Mouse (Mus musculus) hindbrain, embryonic 10.5 days (tissue): ENCODE results near the gene Thumpd2. TPM values are rescaled to one million over a fixed set of nuclear protein-coding genes. Genes with fewer than 3 reads are reported as not detected.
A peak's percentile ranks its signal among the peaks of the same experiment; 100 is the strongest.

Source experiments
- DNase-seq: peaks from one replicate; pipeline ENCODE4 v3.0.0-alpha.2; 2017; ENCODE audit warnings: low spot score
- H3K27ac ChIP-seq: fragments of 300-500 bp; sonication (generic); 2 replicates; pipeline ENCODE4 v1.5.1; 2016; ENCODE audit warnings: mild to moderate bottlenecking, moderate library complexity
- H3K27me3 ChIP-seq: fragments of 300-500 bp; sonication (generic); 2 replicates; pipeline ENCODE4 v1.6.1; 2016; ENCODE audit warnings: mild to moderate bottlenecking; ENCODE audit not compliant: poor library complexity, insufficient read depth, severe bottlenecking
- H3K36me3 ChIP-seq: fragments of 300-500 bp; sonication (generic); 2 replicates; pipeline ENCODE4 v1.6.1; 2016; ENCODE audit warnings: mild to moderate bottlenecking, moderate library complexity
- H3K4me1 ChIP-seq: fragments of 300-500 bp; sonication (generic); replicated peaks from 2 replicates; pipeline ENCODE4 v1.6.1; 2016; ENCODE audit warnings: mild to moderate bottlenecking
- H3K4me3 ChIP-seq: fragments of 300-500 bp; sonication (generic); 2 replicates; pipeline ENCODE4 v1.5.1; 2016; ENCODE audit warnings: mild to moderate bottlenecking, moderate library complexity
- H3K9me3 ChIP-seq: fragments of 300-500 bp; sonication (generic); 2 replicates; pipeline ENCODE4 v1.6.1; 2016; ENCODE audit warnings: mild to moderate bottlenecking, moderate library complexity
- WGBS: fragments of 180-500 bp; shearing (Covaris S2); methylation state at CpG from one replicate; pipeline ENCODE4 v1.1.7; 2016; 5-methylcytosine and 5-hydroxymethylcytosine counted together
- polyA plus RNA-seq: library from polyadenylated mRNA; unstranded; fragments of >200 nt; fragmentation: Nextera tagmentation; extraction: Ambion mirVana; gene quantifications from 2 replicates; pipeline ENCODE4 v1.2.1, GENCODE M21; 2016

Thumpd2 gene
- 12.0 and 12.4 TPM in 2 replicates for polyA plus RNA-seq

DNA sequence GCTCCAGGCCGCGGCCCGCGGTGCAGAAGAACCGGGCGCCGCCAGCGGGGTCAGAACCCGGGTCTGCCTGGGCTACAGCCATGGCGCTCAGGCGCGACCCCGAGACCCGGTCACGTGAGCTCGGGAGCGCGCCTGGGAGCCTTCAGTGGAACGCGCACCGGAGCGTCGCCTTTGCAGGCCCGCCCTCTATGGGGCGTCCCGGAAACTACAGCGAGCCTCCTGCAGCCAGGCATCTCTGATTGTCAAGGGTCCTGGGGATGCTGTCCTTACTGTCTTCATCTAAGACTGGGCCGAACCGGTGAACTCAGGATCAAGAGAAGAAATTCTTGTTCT, at the start of gene Thumpd2:
Thumpd2 (minus strand) TSS at position 104 of the 333 bp plus-strand sequence.
- Histone ChIP-seq H3K4me1 (peaks cover 14% of the 10 kb centered on the region), H3K9me3 (0 out of 2 replicates have a peak, but pooled peaks cover 2% of the 10 kb centered on the region), H3K27me3 (no peaks in the 10 kb centered on the region), H3K27ac (peak within 1 kb of the TSS; percentile 99), H3K36me3 (peaks cover 27% of the 10 kb centered on the region), H3K4me3 (peak within 1 kb of the TSS; percentile 86)
- DNase-seq: peak; percentile 90
- WGBS: 2% methylated on average over 29 of the region's 29 CpGs

- H3K4me3 ChIP-seq: no peak overlapping the region
- no peaks in the 10 kb centered on the region for H3K27me3 ChIP-seq
- no peaks in the 10 kb centered on the region for H3K9me3 ChIP-seq
- H3K36me3 ChIP-seq: no peaks in the 10 kb centered on the region
- H3K27ac ChIP-seq: no peak overlapping the region
- WGBS: 89% methylated on average over 2 of the region's 2 CpGs
- H3K4me1 ChIP-seq: no peaks in the 10 kb centered on the region
- no peak for DNase-seq
Measured at GRCm38 (mm10) chr17:81104237-81104636, 39.4 kb upstream of the Thumpd2 start.

- Histone ChIP-seq H3K27me3 (no peaks in the 10 kb centered on the region), H3K36me3 (no peaks in the 10 kb centered on the region), H3K4me3 (no peak overlapping the region), H3K4me1 (no peaks in the 10 kb centered on the region), H3K27ac (no peak overlapping the region), H3K9me3 (no peaks in the 10 kb centered on the region)
- 83% methylated on average over 8 of the region's 8 CpGs for WGBS
- DNase-seq: no peak
Measured at GRCm38 (mm10) chr17:81102866-81103265, 38.0 kb upstream of the Thumpd2 start.

DNA sequence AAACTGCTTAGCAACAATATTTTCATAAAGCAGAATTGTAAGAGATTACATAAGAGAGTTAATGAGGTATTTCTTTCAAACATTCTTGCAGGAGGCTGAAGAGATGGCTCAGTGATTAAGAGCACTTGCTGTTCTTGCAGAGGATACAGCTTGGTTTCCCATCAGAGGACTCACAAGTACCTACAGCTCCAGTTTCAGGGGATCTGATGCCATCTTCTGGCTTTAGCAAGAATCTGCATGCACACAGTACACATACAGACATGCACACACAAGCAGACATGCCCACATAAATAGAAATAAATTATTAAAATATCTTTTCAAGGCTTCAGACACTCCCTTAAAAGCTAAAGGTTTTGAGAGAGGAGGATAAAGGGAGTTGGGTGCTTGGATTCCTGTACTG, 33.6 kb upstream of the Thumpd2 start:
- no peak overlapping the region for H3K27ac ChIP-seq
- H3K4me3 ChIP-seq: no peak overlapping the region
- no peak for DNase-seq
- no peaks in the 10 kb centered on the region for H3K36me3 ChIP-seq
- H3K4me1 ChIP-seq: no peaks in the 10 kb centered on the region
- H3K9me3 ChIP-seq: no peaks in the 10 kb centered on the region
- H3K27me3 ChIP-seq: no peaks in the 10 kb centered on the region

DNA sequence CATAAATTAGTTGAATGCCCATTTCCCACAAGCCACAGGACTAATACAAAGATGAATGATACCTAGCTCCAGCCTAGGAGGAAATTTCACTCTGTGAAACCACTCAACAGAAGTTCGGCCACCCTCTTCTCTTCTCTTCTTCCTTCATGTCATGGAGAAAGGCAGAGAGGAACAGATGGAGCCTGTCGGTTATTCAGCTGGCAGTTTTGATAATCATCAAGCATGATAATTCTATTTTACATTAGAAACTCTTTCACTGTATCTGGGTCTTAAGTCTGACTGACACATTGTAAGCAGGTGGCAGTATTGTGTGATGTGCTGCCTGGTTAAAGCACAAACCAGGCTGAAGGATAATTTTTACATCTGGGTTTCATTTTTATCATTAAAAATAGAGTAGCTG, 31.6 kb upstream of the Thumpd2 start:
- no peaks in the 10 kb centered on the region for H3K27me3 ChIP-seq
- H3K36me3 ChIP-seq: no peaks in the 10 kb centered on the region
- DNase-seq: no peak
- H3K4me1 ChIP-seq: no peaks in the 10 kb centered on the region
- no peaks in the 10 kb centered on the region for H3K9me3 ChIP-seq
- no peak overlapping the region for H3K4me3 ChIP-seq
- 88% methylated on average over 2 of the region's 2 CpGs for WGBS
- H3K27ac ChIP-seq: no peak overlapping the region

DNA sequence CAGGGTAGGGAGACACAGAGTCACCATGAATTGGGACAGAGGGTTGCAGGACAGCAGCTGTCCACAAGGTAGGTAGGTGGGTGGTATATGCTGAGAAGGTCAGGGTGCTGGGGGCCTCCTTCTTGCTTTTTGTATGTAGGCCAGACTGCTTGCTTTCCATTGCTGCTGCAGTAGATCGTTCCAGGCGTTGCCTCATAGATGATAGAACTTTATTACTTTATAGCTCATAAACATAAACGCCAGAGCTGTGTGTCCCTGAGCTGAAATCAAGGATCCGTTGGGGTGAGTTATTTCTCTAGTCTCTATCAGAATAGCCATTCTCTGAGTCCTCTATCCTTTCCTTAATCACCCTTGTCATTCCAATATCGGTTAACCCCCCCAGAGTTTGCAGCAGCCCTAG, 27.9 kb upstream of the Thumpd2 start:
- DNase-seq: no peak
- H3K9me3 ChIP-seq: no peaks in the 10 kb centered on the region
- H3K4me1 ChIP-seq: no peaks in the 10 kb centered on the region
- no peaks in the 10 kb centered on the region for H3K36me3 ChIP-seq
- H3K4me3 ChIP-seq: no peak overlapping the region
- no peak overlapping the region for H3K27ac ChIP-seq
- 87% methylated on average over 5 of the region's 5 CpGs for WGBS
- no peaks in the 10 kb centered on the region for H3K27me3 ChIP-seq

- no peaks in the 10 kb centered on the region for H3K36me3 ChIP-seq
- no peak for DNase-seq
- no peaks in the 10 kb centered on the region for H3K9me3 ChIP-seq
- no peak overlapping the region for H3K27ac ChIP-seq
- H3K4me1 ChIP-seq: no peaks in the 10 kb centered on the region
- H3K27me3 ChIP-seq: no peaks in the 10 kb centered on the region
- WGBS: 70% methylated on average over 3 of the region's 3 CpGs
- no peak overlapping the region for H3K4me3 ChIP-seq
Measured at GRCm38 (mm10) chr17:81088866-81089265, 24.0 kb upstream of the Thumpd2 start.

DNA sequence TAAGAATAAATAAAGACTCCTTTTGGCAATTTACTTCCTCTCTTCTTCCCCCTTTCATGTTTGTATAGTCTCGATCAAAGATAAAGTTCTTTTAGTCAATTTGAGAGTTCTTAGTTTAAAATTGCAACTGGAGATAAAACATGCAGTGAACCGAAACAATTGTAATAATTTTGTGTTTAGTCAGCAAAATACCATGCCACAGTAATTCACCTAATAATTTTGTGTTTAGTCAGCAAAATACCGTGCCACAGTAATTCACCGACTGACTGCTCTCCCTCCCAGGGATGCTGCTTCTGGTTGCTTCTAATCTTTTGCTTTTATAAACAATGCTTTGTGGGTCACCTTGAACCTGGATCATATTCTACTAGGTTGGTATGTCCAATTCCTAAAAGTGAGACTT, 22.9 kb upstream of the Thumpd2 start:
- Histone ChIP-seq H3K9me3 (no peaks in the 10 kb centered on the region), H3K27ac (no peak overlapping the region), H3K36me3 (no peaks in the 10 kb centered on the region), H3K27me3 (no peaks in the 10 kb centered on the region), H3K4me3 (no peak overlapping the region), H3K4me1 (no peaks in the 10 kb centered on the region)
- DNase-seq: no peak
- 91% methylated on average over 4 of the region's 4 CpGs for WGBS

DNA sequence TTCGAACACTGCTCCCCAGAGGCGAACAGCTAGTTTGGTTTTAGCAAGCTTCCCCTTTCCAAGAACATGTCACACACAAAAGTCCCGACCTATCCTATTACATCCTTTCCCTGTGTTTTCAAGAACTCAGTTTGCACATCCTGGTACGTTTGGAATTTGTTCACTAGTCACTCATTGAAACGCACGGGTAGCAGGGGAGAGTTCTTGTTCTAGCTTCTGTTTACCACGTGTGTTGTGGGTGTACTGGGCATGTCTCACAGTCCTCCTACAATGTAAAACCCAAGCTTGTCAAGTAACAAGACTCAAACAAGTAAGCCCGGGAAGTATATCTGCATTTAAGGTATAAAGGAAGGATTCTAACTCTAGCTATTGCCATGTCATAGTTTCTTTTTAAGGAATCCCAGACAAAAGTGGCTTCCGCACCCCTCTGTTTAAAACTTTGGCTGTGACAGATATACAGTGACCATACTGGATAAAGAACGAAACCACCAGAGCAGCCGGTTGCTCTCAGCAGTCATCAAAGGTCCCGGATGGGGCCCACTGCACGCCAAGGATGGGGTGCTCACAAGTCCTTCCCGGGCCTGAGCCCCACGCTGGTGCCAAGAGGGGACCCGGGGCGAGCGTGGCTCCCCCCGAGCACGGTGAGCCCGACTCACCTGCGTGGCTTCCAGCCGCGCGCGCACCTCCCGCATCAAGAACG, 453 bp downstream of the Thumpd2 start:
- Histone ChIP-seq H3K27me3 (no peaks in the 10 kb centered on the region), H3K9me3 (0 out of 2 replicates have a peak, but pooled peaks cover 2% of the 10 kb centered on the region), H3K27ac (peak overlapping the region; percentile 99), H3K4me3 (peak overlapping the region; percentile 86), H3K4me1 (peaks cover 14% of the 10 kb centered on the region), H3K36me3 (peaks cover 27% of the 10 kb centered on the region)
- peak; percentile 7 for DNase-seq
- WGBS: 21% methylated on average over 28 of the region's 28 CpGs

- peaks cover 14% of the 10 kb centered on the region for H3K4me1 ChIP-seq
- no peak overlapping the region for H3K4me3 ChIP-seq
- H3K27me3 ChIP-seq: no peaks in the 10 kb centered on the region
- H3K9me3 ChIP-seq: 0 out of 2 replicates have a peak, but pooled peaks cover 2% of the 10 kb centered on the region
- DNase-seq: no peak
- no peak overlapping the region for H3K27ac ChIP-seq
- 98% methylated on average over 3 of the region's 3 CpGs for WGBS
- peaks cover 27% of the 10 kb centered on the region for H3K36me3 ChIP-seq
Measured at GRCm38 (mm10) chr17:81063346-81063745, 1.5 kb downstream of the Thumpd2 start.

GRCm38 (mm10) chr17:81062349-81062871, 2.5 kb downstream of the Thumpd2 start:
- WGBS: 70% methylated on average over 6 of the region's 6 CpGs
- H3K4me3 ChIP-seq: no peak overlapping the region
- H3K27ac ChIP-seq: no peak overlapping the region
- H3K36me3 ChIP-seq: peaks cover 27% of the 10 kb centered on the region
- H3K27me3 ChIP-seq: no peaks in the 10 kb centered on the region
- DNase-seq: no peak
- 0 out of 2 replicates have a peak, but pooled peaks cover 2% of the 10 kb centered on the region for H3K9me3 ChIP-seq
- H3K4me1 ChIP-seq: peaks cover 14% of the 10 kb centered on the region

DNA sequence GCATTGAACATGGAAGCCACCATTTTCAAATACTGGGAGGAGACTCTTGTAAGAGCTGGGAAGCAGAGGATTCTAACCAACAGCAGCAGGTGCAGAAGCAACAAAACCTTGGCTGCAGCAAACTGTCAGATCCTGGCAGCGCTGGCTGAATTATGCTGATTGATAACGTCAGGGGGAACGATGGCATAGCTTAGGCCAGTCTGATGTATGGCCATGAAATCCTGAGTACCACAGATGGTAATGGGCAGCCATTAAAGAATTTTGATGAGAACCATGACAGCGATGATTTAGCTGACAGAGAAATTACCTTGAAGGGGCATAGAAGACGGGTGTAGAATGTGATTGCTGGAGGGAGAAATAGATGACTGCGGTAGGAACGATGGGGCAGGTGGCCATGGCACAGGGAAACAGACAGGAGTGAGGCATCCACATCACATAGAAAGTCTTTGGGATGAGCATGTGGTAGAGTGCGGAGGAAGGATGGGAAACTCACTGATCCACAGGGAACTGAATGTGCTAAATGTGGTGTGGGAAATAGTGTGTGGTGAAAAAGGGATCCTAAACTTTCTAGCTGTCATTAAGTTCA, 8.0 kb downstream of the Thumpd2 start:
- Histone ChIP-seq H3K27me3 (no peaks in the 10 kb centered on the region), H3K27ac (no peak overlapping the region), H3K9me3 (0 out of 2 replicates have a peak, but pooled peaks cover 2% of the 10 kb centered on the region), H3K4me1 (no peaks in the 10 kb centered on the region), H3K36me3 (peaks cover 32% of the 10 kb centered on the region), H3K4me3 (no peak overlapping the region)
- DNase-seq: no peak
- 88% methylated on average over 8 of the region's 8 CpGs for WGBS

DNA sequence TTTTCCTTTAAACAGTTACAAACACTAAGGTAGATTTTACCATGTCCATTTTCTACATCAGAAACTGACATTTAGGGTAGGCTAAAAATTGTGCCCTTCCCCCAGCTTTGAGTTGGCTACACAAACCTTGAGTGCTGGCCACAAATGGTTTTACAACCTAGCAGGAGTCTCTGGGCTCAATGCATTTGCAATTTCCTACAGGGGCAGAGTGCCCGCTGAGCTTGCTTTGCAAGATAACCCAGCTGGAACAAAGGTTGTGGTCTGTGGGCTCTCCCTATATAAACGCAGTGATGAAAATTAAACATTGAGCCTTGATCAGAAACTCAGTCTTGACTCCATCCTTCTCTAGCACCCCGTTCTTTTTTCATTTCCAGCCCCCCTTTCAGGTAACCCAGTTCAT, 8.8 kb downstream of the Thumpd2 start:
- no peaks in the 10 kb centered on the region for H3K4me1 ChIP-seq
- no peaks in the 10 kb centered on the region for H3K9me3 ChIP-seq
- H3K27me3 ChIP-seq: no peaks in the 10 kb centered on the region
- no peak overlapping the region for H3K27ac ChIP-seq
- WGBS: 69% methylated on average over 3 of the region's 3 CpGs
- no peak for DNase-seq
- H3K36me3 ChIP-seq: peaks cover 31% of the 10 kb centered on the region
- no peak overlapping the region for H3K4me3 ChIP-seq
